Mouse (Mus musculus) adrenal gland, adult (tissue): ENCODE results near the gene Ndufa4l2.

ENCODE experiments used
- DNase-seq, 2 experiments: peaks; one replicate each; pipeline ENCODE4 v3.0.0; 2022 to 2023; ENCODE audit warnings: low spot score in 1 of 2; ENCODE audit not compliant: inconsistent age in 2 of 2

The Ndufa4l2 gene

GRCm38 (mm10) chr10:127514764-127515163 is at the start of gene Ndufa4l2:
Gene Ndufa4l2 (plus strand): TSS chr10:127514967.
- peak in 1 of 2 experiments; percentile 61 for DNase-seq

- DNase-seq, result no peak
These were observed 43.3 kb upstream of the Ndufa4l2 start for GRCm38 (mm10) chr10:127471281-127471988.

- no peak for DNase-seq
These were observed 42.0 kb upstream of the Ndufa4l2 start for GRCm38 (mm10) chr10:127472722-127473121.

GRCm38 (mm10) chr10:127475175-127475574 is 39.6 kb upstream of the Ndufa4l2 start:
- DNase-seq, result no peak

- no peak for DNase-seq
These were observed 38.2 kb upstream of the Ndufa4l2 start for GRCm38 (mm10) chr10:127476541-127476940.

- peak; percentile 73 to 83 for DNase-seq
These were observed 37.5 kb upstream of the Ndufa4l2 start for GRCm38 (mm10) chr10:127477301-127477700.

GRCm38 (mm10) chr10:127479131-127479530 is 35.6 kb upstream of the Ndufa4l2 start:
- DNase-seq, result peak in 1 of 2 experiments; percentile 78

GRCm38 (mm10) chr10:127480833-127481813 is 33.6 kb upstream of the Ndufa4l2 start:
- DNase-seq, result peak; percentile 82 to 90

GRCm38 (mm10) chr10:127485235-127485634 is 29.5 kb upstream of the Ndufa4l2 start:
- no peak for DNase-seq

GRCm38 (mm10) chr10:127488856-127489255 is 25.9 kb upstream of the Ndufa4l2 start:
- no peak for DNase-seq

- DNase-seq, result no peak
These were observed 24.3 kb upstream of the Ndufa4l2 start for GRCm38 (mm10) chr10:127490160-127491127.

- no peak for DNase-seq
These were observed 23.6 kb upstream of the Ndufa4l2 start for GRCm38 (mm10) chr10:127491128-127491512.

GRCm38 (mm10) chr10:127492118-127492517 is 22.6 kb upstream of the Ndufa4l2 start:
- peak in 1 of 2 experiments; percentile 82 for DNase-seq

- DNase-seq, result no peak
These were observed 18.6 kb upstream of the Ndufa4l2 start for GRCm38 (mm10) chr10:127496156-127496555.

- no peak for DNase-seq
These were observed 15.3 kb upstream of the Ndufa4l2 start for GRCm38 (mm10) chr10:127499516-127499915.

- DNase-seq, result no peak
These were observed 14.7 kb upstream of the Ndufa4l2 start for GRCm38 (mm10) chr10:127500042-127500441.

- DNase-seq, result no peak
These were observed 13.6 kb upstream of the Ndufa4l2 start, which contains the start of gene Stac3 for GRCm38 (mm10) chr10:127500894-127501893. Gene Stac3 (plus strand): TSS chr10:127501686.

GRCm38 (mm10) chr10:127508239-127508638 is 6.5 kb upstream of the Ndufa4l2 start:
- peak; percentile 65 to 85 for DNase-seq
